Mouse (Mus musculus) MEL (cell line): ENCODE measurements around the gene Gm20481. TPM values are rescaled to one million over a fixed set of nuclear protein-coding genes. Genes with fewer than 3 reads are reported as not detected.

Experiments
- DNase-seq: peaks from one replicate; pipeline ENCODE4 v3.0.0; 2011; ENCODE audit warnings: low read depth, low spot score
- H3K27ac ChIP-seq: 2 replicates; pipeline ENCODE4 v1.5.1; 2012; ENCODE audit warnings: low read depth, mild to moderate bottlenecking, control low read depth, low read length, moderate library complexity; ENCODE audit not compliant: control insufficient read depth
- H3K27me3 ChIP-seq, 2 experiments: fragments of 150-350 bp in 1 of 2; sonication (generic) in 1 of 2; 2 replicates each; pipeline ENCODE4 v1.6.1; 2012; ENCODE audit warnings: low read length in 2 of 2, mild to moderate bottlenecking in 2 of 2, improper control_type of control experiment in 1 of 2, moderate library complexity in 1 of 2; ENCODE audit not compliant: insufficient read depth in 2 of 2, control insufficient read depth in 1 of 2
- H3K36me3 ChIP-seq, 2 experiments: 2 replicates each; pipeline ENCODE4 v1.6.1; 2012 to 2014; ENCODE audit warnings: low read length in 2 of 2, improper control_type of control experiment in 1 of 2, inconsistent platforms in 1 of 2, mild to moderate bottlenecking in 1 of 2; ENCODE audit not compliant: insufficient read depth in 2 of 2, control insufficient read depth in 1 of 2
- H3K4me1 ChIP-seq, 2 experiments: fragments of 150-350 bp in 1 of 2; sonication (generic) in 1 of 2; 2 replicates each; pipeline ENCODE4 v1.6.1; 2012; ENCODE audit warnings: low read length in 2 of 2, improper control_type of control experiment in 1 of 2, mild to moderate bottlenecking in 1 of 2; ENCODE audit not compliant: insufficient read depth in 2 of 2, control insufficient read depth in 1 of 2
- H3K4me3 ChIP-seq, 2 experiments: fragments of 150-350 bp in 1 of 2; sonication (generic) in 1 of 2; 2 replicates each; pipeline ENCODE4 v1.5.1; 2012; ENCODE audit warnings: low read depth in 2 of 2, low read length in 2 of 2, mild to moderate bottlenecking in 2 of 2, moderate library complexity in 2 of 2, control low read depth in 1 of 2, improper control_type of control experiment in 1 of 2; ENCODE audit not compliant: control insufficient read depth in 1 of 2, insufficient read depth in 1 of 2
- H3K79me2 ChIP-seq: 2 replicates; pipeline ENCODE4 v1.6.1; 2012; ENCODE audit warnings: mild to moderate bottlenecking, low read length, moderate library complexity; ENCODE audit not compliant: control insufficient read depth, poor library complexity, insufficient read depth
- H3K9ac ChIP-seq: 2 replicates; pipeline ENCODE4 v1.6.1; 2012; ENCODE audit warnings: low read depth, mild to moderate bottlenecking, control low read depth, low read length, moderate library complexity; ENCODE audit not compliant: control insufficient read depth, poor library complexity, severe bottlenecking
- H3K9me3 ChIP-seq: fragments of 150-350 bp; sonication (generic); replicated peaks from 2 replicates; pipeline ENCODE4 v1.6.1; 2012; ENCODE audit warnings: mild to moderate bottlenecking, low read length, improper control_type of control experiment, moderate library complexity; ENCODE audit not compliant: insufficient read depth
- CTCF ChIP-seq, 3 experiments: IDR thresholded peaks in 2 of 3; conservative IDR thresholded peaks in 1 of 3; 2 replicates each; pipeline ENCODE4 v1.5.1; 2011 to 2012; ENCODE audit warnings: low read length in 3 of 3, low read depth in 2 of 3, mild to moderate bottlenecking in 2 of 3, improper control_type of control experiment in 1 of 3, inconsistent platforms in 1 of 3, mixed read lengths in 1 of 3, moderate library complexity in 1 of 3; ENCODE audit not compliant: control insufficient read depth in 1 of 3, insufficient read depth in 1 of 3, poor library complexity in 1 of 3, severe bottlenecking in 1 of 3
- E2F4 ChIP-seq: IDR thresholded peaks from 2 replicates; pipeline ENCODE4 v1.6.1; 2011; ENCODE audit warnings: low read depth, low read length, improper control_type of control experiment, borderline replicate concordance
- ELF1 ChIP-seq: IDR thresholded peaks from 2 replicates; pipeline ENCODE4 v1.6.1; 2014; ENCODE audit warnings: low read depth, mild to moderate bottlenecking, inconsistent platforms, low read length, improper control_type of control experiment, moderate library complexity
- GATA1 ChIP-seq: IDR thresholded peaks from 2 replicates; pipeline ENCODE4 v1.6.1; 2011; ENCODE audit warnings: low read depth, low read length, improper control_type of control experiment
- HCFC1 ChIP-seq: IDR thresholded peaks from 2 replicates; pipeline ENCODE4 v1.6.1; 2012; ENCODE audit warnings: low read depth, mild to moderate bottlenecking, inconsistent platforms, low read length, improper control_type of control experiment, moderate library complexity
- JUND ChIP-seq: IDR thresholded peaks from 2 replicates; pipeline ENCODE4 v1.6.1; 2011; ENCODE audit warnings: low read depth, mild to moderate bottlenecking, improper control_type of control experiment, low read length
- KAT2A ChIP-seq: conservative IDR thresholded peaks from 2 replicates; pipeline ENCODE4 v1.6.1; 2012; ENCODE audit warnings: low read depth, low read length, improper control_type of control experiment, inconsistent platforms
- MAFK ChIP-seq: IDR thresholded peaks from 2 replicates; pipeline ENCODE4 v1.6.1; 2011; ENCODE audit warnings: low read depth, mild to moderate bottlenecking, low read length, improper control_type of control experiment, borderline replicate concordance
- MAZ ChIP-seq: IDR thresholded peaks from 2 replicates; pipeline ENCODE4 v1.6.1; 2012; ENCODE audit warnings: low read depth, mild to moderate bottlenecking, inconsistent platforms, low read length, improper control_type of control experiment
- MEF2A ChIP-seq: IDR thresholded peaks from 2 replicates; pipeline ENCODE4 v1.6.1; 2014; ENCODE audit warnings: low read depth, mild to moderate bottlenecking, inconsistent platforms, low read length, improper control_type of control experiment; ENCODE audit not compliant: poor library complexity, insufficient replicate concordance, severe bottlenecking; ENCODE audit errors: extremely low read depth
- MXI1 ChIP-seq: IDR thresholded peaks from 2 replicates; pipeline ENCODE4 v1.6.1; 2011; ENCODE audit warnings: mild to moderate bottlenecking, low read depth, low read length, improper control_type of control experiment
- NELFE ChIP-seq: IDR thresholded peaks from 2 replicates; pipeline ENCODE4 v1.6.1; 2011; ENCODE audit warnings: low read depth, low read length, improper control_type of control experiment
- POLR2A ChIP-seq, 2 experiments: IDR thresholded peaks; 2 replicates each; pipeline ENCODE4 v1.6.1; 2011 to 2012; ENCODE audit warnings: low read length in 2 of 2, mild to moderate bottlenecking in 2 of 2, control low read depth in 1 of 2, improper control_type of control experiment in 1 of 2, low read depth in 1 of 2, moderate library complexity in 1 of 2; ENCODE audit not compliant: control insufficient read depth in 1 of 2, insufficient read depth in 1 of 2, poor library complexity in 1 of 2
- POLR2AphosphoS2 ChIP-seq: IDR thresholded peaks from 2 replicates; pipeline ENCODE4 v1.6.1; 2011; ENCODE audit warnings: low read length, improper control_type of control experiment
- POLR2AphosphoS5 ChIP-seq: IDR thresholded peaks from 2 replicates; pipeline ENCODE4 v1.6.1; 2012; ENCODE audit warnings: low read depth, borderline replicate concordance, mild to moderate bottlenecking, inconsistent platforms, low read length, moderate library complexity, mixed read lengths
- SIN3A ChIP-seq: IDR thresholded peaks from 2 replicates; pipeline ENCODE4 v1.6.1; 2012; ENCODE audit warnings: low read length, improper control_type of control experiment, inconsistent platforms
- TBP ChIP-seq: IDR thresholded peaks from 2 replicates; pipeline ENCODE4 v1.8.0; 2011; ENCODE audit warnings: low read depth, low read length, improper control_type of control experiment
- UBTF ChIP-seq: IDR thresholded peaks from 2 replicates; pipeline ENCODE4 v1.6.1; 2012; ENCODE audit warnings: low read depth, mild to moderate bottlenecking, inconsistent platforms, low read length, improper control_type of control experiment, moderate library complexity, borderline replicate concordance; ENCODE audit not compliant: insufficient read depth
- USF1 ChIP-seq: IDR thresholded peaks from 2 replicates; pipeline ENCODE4 v1.6.1; 2014; ENCODE audit warnings: low read depth, mild to moderate bottlenecking, inconsistent platforms, low read length, improper control_type of control experiment, moderate library complexity
- USF2 ChIP-seq, 2 experiments: IDR thresholded peaks; 2 replicates each; pipeline ENCODE4 v1.6.1; 2011 to 2012; ENCODE audit warnings: improper control_type of control experiment in 2 of 2, low read length in 2 of 2, borderline replicate concordance in 1 of 2, inconsistent platforms in 1 of 2, low read depth in 1 of 2, mild to moderate bottlenecking in 1 of 2; ENCODE audit not compliant: insufficient read depth in 1 of 2
- ZKSCAN1 ChIP-seq: IDR thresholded peaks from 2 replicates; pipeline ENCODE4 v1.6.1; 2012; ENCODE audit warnings: low read depth, mild to moderate bottlenecking, inconsistent platforms, low read length, improper control_type of control experiment, moderate library complexity
- ZNF384 ChIP-seq: IDR thresholded peaks from 2 replicates; pipeline ENCODE4 v1.6.1; 2012; ENCODE audit warnings: low read depth, mild to moderate bottlenecking, inconsistent platforms, low read length, improper control_type of control experiment
- polyA plus RNA-seq, 2 experiments: library from polyadenylated mRNA; stranded (reverse) in 1 of 2; unstranded in 1 of 2; fragments of >175 nt in 1 of 2; fragments of >200 nt in 1 of 2; gene quantifications; 2 replicates each; pipeline versions ENCODE4 v1.2.1 to v1.2.4; 2012; ENCODE audit warnings: low replicate concordance in 2 of 2, low read depth in 1 of 2; ENCODE audit not compliant: insufficient read length in 2 of 2, insufficient read depth in 1 of 2, missing spikeins in 1 of 2
- total RNA-seq: library from RNA; depleted of rRNA; stranded (reverse); fragments of 300-350 nt; gene quantifications from 2 replicates; pipeline ENCODE4 v1.2.3, GENCODE M21; 2012

Gm20481 gene
- total and polyA plus RNA-seq, 3 experiments: not detected

- TF ChIP-seq HCFC1 (peak; percentile 85), MEF2A (no peak)
Observed at GRCm38 (mm10) chr17:34952378-34953040, 17.2 kb upstream of the Gm20481 start (continued).

GRCm38 (mm10) chr17:34953258-34953657, 16.5 kb upstream of the Gm20481 start:
- peaks cover 0 to 3% of the 10 kb centered on the region in 2 experiments; a peak in 1 of 4 replicates for H3K4me1 ChIP-seq
- H3K79me2 ChIP-seq: peaks cover 22% of the 10 kb centered on the region
- H3K27ac ChIP-seq: peak overlapping the region; percentile 90
- TF ChIP-seq MXI1 (no peak), MAZ (no peak), POLR2AphosphoS5 (no peak), MAFK (no peak), JUND (no peak), ZNF384 (peak; percentile 63; the same call in 1 of the 2 replicates), HCFC1 (no peak), E2F4 (no peak), CTCF (IDR thresholded peaks at IDR 0.05 in 2 of 3, conservative IDR thresholded peaks at IDR 0.05 in 1 of 3; ENCODE audit: control insufficient read depth in 1 of 3, insufficient read depth in 1 of 3, low read depth in 2 of 3, low read length in 3 of 3, poor library complexity in 1 of 3, severe bottlenecking in 1 of 3) (peak in 1 of 3 experiments; percentile 1; a peak in 1 of 6 replicates), POLR2AphosphoS2 (no peak), USF1 (no peak), ZKSCAN1 (no peak), KAT2A (no peak), NELFE (no peak), UBTF (no peak), SIN3A (no peak)
- TF ChIP-seq, all 39 proteins: peak for 2
- Histone ChIP-seq H3K9me3 (no peaks in the 10 kb centered on the region), H3K36me3 (peaks cover 0 to 11% of the 10 kb centered on the region in 2 experiments; a peak in 3 of 4 replicates), H3K27me3 (no peaks in the 10 kb centered on the region), H3K9ac (peak overlapping the region; percentile 100), H3K4me3 (peak overlapping the region; percentile 64 to 99)
- DNase-seq: peak; percentile 64

- no peak overlapping the region for H3K9ac ChIP-seq
- H3K4me3 ChIP-seq: no peak overlapping the region
- H3K79me2 ChIP-seq: peaks cover 22% of the 10 kb centered on the region
- TF ChIP-seq POLR2A (IDR thresholded peaks at IDR 0.05; ENCODE audit: control insufficient read depth in 1 of 2, insufficient read depth in 1 of 2, low read depth in 1 of 2, low read length in 2 of 2, poor library complexity in 1 of 2) (no peak), GATA1 (no peak), USF1 (no peak), USF2 (IDR thresholded peaks at IDR 0.05; ENCODE audit: borderline replicate concordance in 1 of 2, insufficient read depth in 1 of 2, low read depth in 1 of 2, low read length in 2 of 2) (no peak), MXI1 (no peak), TBP (no peak), ELF1 (no peak)
- H3K36me3 ChIP-seq: peaks cover 0 to 11% of the 10 kb centered on the region in 2 experiments; a peak in 3 of 4 replicates
- no peak for DNase-seq
- no peak overlapping the region for H3K27ac ChIP-seq
- H3K4me1 ChIP-seq: peaks cover 0 to 3% of the 10 kb centered on the region in 2 experiments; a peak in 1 of 4 replicates
- H3K27me3 ChIP-seq: no peaks in the 10 kb centered on the region
- H3K9me3 ChIP-seq: no peaks in the 10 kb centered on the region
Observed at GRCm38 (mm10) chr17:34953904-34954303, 15.8 kb upstream of the Gm20481 start.
